Mouse (Mus musculus): ENCODE results near the gene Il12rb1. TPM values are rescaled to one million over a fixed set of nuclear protein-coding genes. Genes with fewer than 3 reads are reported as not detected.

Gene Il12rb1
- polyA plus RNA-seq (2012; rRNA removed; ENCODE audit: low replicate concordance) = 1.4 and 4.2 TPM in 2 replicates

GRCm38 (mm10) chr8:70808239-70808638, at the start of gene Il12rb1:
TSS of gene Il12rb1 (plus strand) at chr8:70808449.

DNA sequence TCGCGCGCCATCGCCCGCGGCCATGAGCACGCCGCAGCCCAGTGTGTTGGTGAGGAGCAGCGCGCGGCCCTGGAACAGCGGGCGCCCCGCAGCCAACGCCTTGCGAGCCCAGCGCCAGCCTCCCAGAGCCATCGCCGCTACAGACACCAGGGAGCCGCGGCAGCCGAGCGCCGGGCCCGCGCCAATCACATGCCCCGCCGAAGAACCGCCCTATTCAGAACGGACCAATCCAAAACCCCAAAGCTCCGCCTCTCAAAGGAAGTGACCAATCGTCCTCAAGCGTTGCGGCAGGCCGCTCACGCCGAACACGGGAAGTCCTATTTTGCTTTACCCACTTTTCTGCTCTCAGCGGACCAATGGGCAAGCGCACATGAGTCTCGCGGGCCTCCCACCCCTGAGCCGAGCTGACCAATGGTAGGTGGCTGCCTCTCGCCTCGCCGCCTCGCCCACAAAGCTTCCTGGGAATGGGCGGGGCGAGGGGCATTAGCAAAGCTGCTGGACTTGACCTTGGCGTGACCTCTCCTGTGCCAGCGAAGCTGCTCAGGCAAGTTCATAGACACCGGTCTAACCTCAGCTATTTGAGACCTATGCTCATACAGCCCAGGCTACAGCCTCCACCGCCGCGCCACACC, 47.4 kb upstream of the Il12rb1 start, which contains the start of gene Mpv17l2:
TSS of gene Mpv17l2 (minus strand) at position 172 of the 632 bp plus-strand sequence.

GRCm38 (mm10) chr8:70776496-70777444, 31.5 kb upstream of the Il12rb1 start, which contains the start of gene Pik3r2:
TSS of gene Pik3r2 (minus strand) at chr8:70776713.

GRCm38 (mm10) chr8:70804481-70805206, 3.6 kb upstream of the Il12rb1 start, which contains the start of gene Mast3:
TSS of gene Mast3 (minus strand) at chr8:70805054.

DNA sequence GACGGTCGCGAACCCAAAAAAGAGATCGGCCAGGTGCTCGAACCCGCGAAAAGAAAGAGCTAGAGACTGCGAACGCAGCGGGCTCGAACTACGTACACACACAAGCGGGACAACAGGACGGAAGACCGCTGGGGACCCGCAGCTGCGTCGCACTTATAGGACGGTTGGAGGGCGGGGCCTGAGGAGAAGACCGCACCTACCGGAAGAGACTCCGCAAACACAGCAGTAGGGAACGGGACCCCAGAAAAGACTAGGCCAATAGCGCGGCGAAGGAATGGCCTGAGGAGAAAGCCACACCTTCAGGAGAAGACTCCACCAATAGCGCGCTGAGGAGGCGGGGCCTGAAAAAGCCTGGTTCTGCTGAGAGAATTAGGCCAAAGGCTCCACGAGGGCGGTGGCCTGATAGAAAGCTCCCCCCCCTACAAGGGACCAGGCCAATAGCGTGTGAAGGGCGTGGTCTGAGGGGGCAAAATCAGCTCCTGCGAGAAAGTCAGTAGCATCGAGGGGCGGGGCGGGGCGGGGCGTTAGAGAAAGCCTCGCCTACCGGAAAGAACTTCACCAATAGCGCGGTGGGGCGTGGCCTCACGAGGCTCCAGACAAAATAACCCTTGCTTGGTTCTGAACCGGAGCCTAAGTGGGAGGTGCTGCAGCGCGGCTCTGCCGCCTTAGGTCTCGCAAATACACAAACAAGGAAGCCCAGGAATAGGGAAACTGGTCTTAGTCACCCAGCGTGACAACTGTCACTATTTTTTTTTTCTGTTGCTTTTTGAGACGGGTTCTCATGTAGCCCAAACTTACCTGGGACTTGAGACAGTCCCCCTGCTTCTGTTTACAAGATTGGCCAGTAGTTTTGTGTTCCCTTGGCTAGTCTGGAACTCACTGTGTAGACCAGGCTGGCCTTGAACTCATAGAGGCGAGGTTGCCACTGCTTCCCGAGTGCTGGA, 31.4 kb downstream of the Il12rb1 start, which contains the start of gene Arrdc2:
TSS of gene Arrdc2 (minus strand) at position 313 of the 944 bp plus-strand sequence.

GRCm38 (mm10) chr8:70862824-70863641, 54.8 kb downstream of the Il12rb1 start, which contains the start of gene Kcnn1:
TSS of gene Kcnn1 (minus strand) at chr8:70863258.

Other genes with a start within 250 kb of the Il12rb1 start
- 89.0 and 112 TPM in 2 replicates for gene Isyna1, start 214.1 kb upstream of the Il12rb1 start, polyA plus RNA-seq (2012; rRNA removed; ENCODE audit: low replicate concordance)
- gene Ssbp4, start 199.6 kb upstream of the Il12rb1 start, polyA plus RNA-seq (2012; rRNA removed; ENCODE audit: low replicate concordance) = 192 and 205 TPM in 2 replicates
- gene Lrrc25, start 192.3 kb upstream of the Il12rb1 start, polyA plus RNA-seq (2012; rRNA removed; ENCODE audit: low replicate concordance) = 5.9 and 12.7 TPM in 2 replicates
- 7.2 and 7.6 TPM in 2 replicates for gene Gdf15, start 176.0 kb upstream of the Il12rb1 start, polyA plus RNA-seq (2012; rRNA removed; ENCODE audit: low replicate concordance)
- 53.9 and 98.0 TPM in 2 replicates for gene Pgpep1, start 148.1 kb upstream of the Il12rb1 start, polyA plus RNA-seq (2012; rRNA removed; ENCODE audit: low replicate concordance)
- 82.4 and 136 TPM in 2 replicates for gene Lsm4, start 135.2 kb upstream of the Il12rb1 start, polyA plus RNA-seq (2012; rRNA removed; ENCODE audit: low replicate concordance)
- gene Jund, start 109.5 kb upstream of the Il12rb1 start, polyA plus RNA-seq (2012; rRNA removed; ENCODE audit: low replicate concordance) = 654 and 1,953 TPM in 2 replicates
- 0.01 and 0.06 TPM in 2 replicates for gene Iqcn, start 105.0 kb upstream of the Il12rb1 start, polyA plus RNA-seq (2012; rRNA removed; ENCODE audit: low replicate concordance)
- gene Gm3336, start 89.9 kb upstream of the Il12rb1 start, polyA plus RNA-seq (2012; rRNA removed; ENCODE audit: low replicate concordance) = 39.9 and 50.2 TPM in 2 replicates
- 5.2 and 15.1 TPM in 2 replicates for gene Pde4c, start 84.7 kb upstream of the Il12rb1 start, polyA plus RNA-seq (2012; rRNA removed; ENCODE audit: low replicate concordance)
- gene Rab3a, start 53.8 kb upstream of the Il12rb1 start, polyA plus RNA-seq (2012; rRNA removed; ENCODE audit: low replicate concordance) = 30.3 and 33.5 TPM in 2 replicates
- 107 and 299 TPM in 2 replicates for gene Mpv17l2, start 47.5 kb upstream of the Il12rb1 start, polyA plus RNA-seq (2012; rRNA removed; ENCODE audit: low replicate concordance)
- gene Pik3r2, start 31.7 kb upstream of the Il12rb1 start, polyA plus RNA-seq (2012; rRNA removed; ENCODE audit: low replicate concordance) = 233 and 412 TPM in 2 replicates
- 54.1 and 62.5 TPM in 2 replicates for gene Mast3, start 3.4 kb upstream of the Il12rb1 start, polyA plus RNA-seq (2012; rRNA removed; ENCODE audit: low replicate concordance)
- 38.6 and 40.6 TPM in 2 replicates for gene Arrdc2, start 31.3 kb downstream of the Il12rb1 start, polyA plus RNA-seq (2012; rRNA removed; ENCODE audit: low replicate concordance)
- gene Kcnn1, start 54.8 kb downstream of the Il12rb1 start, polyA plus RNA-seq (2012; rRNA removed; ENCODE audit: low replicate concordance) = 0.66 and 1.3 TPM in 2 replicates
- 49.4 and 62.1 TPM in 2 replicates for gene Ccdc124, start 65.5 kb downstream of the Il12rb1 start, polyA plus RNA-seq (2012; rRNA removed; ENCODE audit: low replicate concordance)
- gene Slc5a5, start 84.3 kb downstream of the Il12rb1 start, polyA plus RNA-seq (2012; rRNA removed; ENCODE audit: low replicate concordance) = 0.33 and 12.5 TPM in 2 replicates
- 4,446 and 4,916 TPM in 2 replicates for gene Rpl18a, start 89.0 kb downstream of the Il12rb1 start, polyA plus RNA-seq (2012; rRNA removed; ENCODE audit: low replicate concordance)
- 22.3 and 22.6 TPM in 2 replicates for gene Map1s, start 97.5 kb downstream of the Il12rb1 start, polyA plus RNA-seq (2012; rRNA removed; ENCODE audit: low replicate concordance)

Data from duodenum, adult 2 months (tissue).